Mouse (Mus musculus): ENCODE data around the gene Ttc29. TPM values are rescaled to one million over a fixed set of nuclear protein-coding genes. Genes with fewer than 3 reads are reported as not detected.

Ttc29 gene
- polyA plus RNA-seq, 1 experiment from 2014 or later: 0.50 TPM

- Histone ChIP-seq H3K4me3 (no peak overlapping the region), H3K9me3 (replicated peaks) (no peaks in the 10 kb centered on the region), H3K27ac (no peak overlapping the region), H3K36me3 (ENCODE audit: poor library complexity, severe bottlenecking) (no peaks in the 10 kb centered on the region), H3K9ac (no peak overlapping the region), H3K4me1 (peaks cover 36% of the 10 kb centered on the region), H3K4me2 (no peak overlapping the region), H3K27me3 (peaks cover 9% of the 10 kb centered on the region)
- WGBS: 62% methylated on average over 4 of the region's 4 CpGs
- ATAC-seq: no peak
Measured at GRCm38 (mm10) chr8:78342151-78342550, 129.1 kb downstream of the Ttc29 start.

- Histone ChIP-seq H3K9me3 (replicated peaks) (no peaks in the 10 kb centered on the region), H3K9ac (no peak overlapping the region), H3K27me3 (peaks cover 9% of the 10 kb centered on the region), H3K36me3 (ENCODE audit: poor library complexity, severe bottlenecking) (no peaks in the 10 kb centered on the region), H3K4me2 (no peak overlapping the region), H3K4me3 (no peak overlapping the region), H3K27ac (no peak overlapping the region), H3K4me1 (peaks cover 36% of the 10 kb centered on the region)
- no peak for ATAC-seq
- 84% methylated on average over 2 of the region's 2 CpGs for WGBS
Measured at GRCm38 (mm10) chr8:78344006-78344405, 130.9 kb downstream of the Ttc29 start.

GRCm38 (mm10) chr8:78345705-78346104 lies 132.6 kb downstream of the Ttc29 start:
- Histone ChIP-seq H3K27me3 (peaks cover 9% of the 10 kb centered on the region), H3K4me1 (peaks cover 30% of the 10 kb centered on the region), H3K9me3 (replicated peaks) (no peaks in the 10 kb centered on the region), H3K4me2 (peak overlapping the region; percentile 40), H3K9ac (no peak overlapping the region), H3K36me3 (ENCODE audit: poor library complexity, severe bottlenecking) (no peaks in the 10 kb centered on the region), H3K27ac (peak overlapping the region; percentile 8; the same call in 1 of the 2 replicates), H3K4me3 (no peak overlapping the region)
- peak; percentile 42 for ATAC-seq
- WGBS: 28% methylated on average over 7 of the region's 7 CpGs

- WGBS: 4% methylated on average over 11 of the region's 11 CpGs
- Histone ChIP-seq H3K27me3 (peaks cover 9% of the 10 kb centered on the region), H3K27ac (peak overlapping the region; percentile 8; the same call in 1 of the 2 replicates), H3K36me3 (ENCODE audit: poor library complexity, severe bottlenecking) (no peaks in the 10 kb centered on the region), H3K4me2 (peak overlapping the region; percentile 40), H3K4me1 (peaks cover 26% of the 10 kb centered on the region), H3K4me3 (no peak overlapping the region), H3K9me3 (replicated peaks) (no peaks in the 10 kb centered on the region), H3K9ac (no peak overlapping the region)
- ATAC-seq: peak; percentile 94
Measured at GRCm38 (mm10) chr8:78346131-78346621, 133.1 kb downstream of the Ttc29 start.

GRCm38 (mm10) chr8:78353902-78354301 lies 140.8 kb downstream of the Ttc29 start:
- 37% methylated on average over 5 of the region's 5 CpGs for WGBS

GRCm38 (mm10) chr8:78354801-78355200 lies 141.7 kb downstream of the Ttc29 start:
- Histone ChIP-seq H3K4me2 (no peak overlapping the region), H3K36me3 (ENCODE audit: poor library complexity, severe bottlenecking) (no peaks in the 10 kb centered on the region), H3K9me3 (replicated peaks) (no peaks in the 10 kb centered on the region), H3K9ac (no peak overlapping the region), H3K4me3 (no peak overlapping the region), H3K27ac (no peak overlapping the region), H3K27me3 (no peaks in the 10 kb centered on the region), H3K4me1 (no peaks in the 10 kb centered on the region)
- ATAC-seq: no peak
- WGBS: 88% methylated on average over 5 of the region's 5 CpGs

More at GRCm38 (mm10) chr8:78353902-78354301, 140.8 kb downstream of the Ttc29 start:
- Histone ChIP-seq H3K4me3 (no peak overlapping the region), H3K4me2 (no peak overlapping the region), H3K36me3 (ENCODE audit: poor library complexity, severe bottlenecking) (no peaks in the 10 kb centered on the region), H3K4me1 (no peaks in the 10 kb centered on the region), H3K27ac (no peak overlapping the region), H3K27me3 (no peaks in the 10 kb centered on the region), H3K9me3 (replicated peaks) (no peaks in the 10 kb centered on the region), H3K9ac (no peak overlapping the region)
- peak; percentile 70 for ATAC-seq

GRCm38 (mm10) chr8:78390756-78391155 lies 177.7 kb downstream of the Ttc29 start:
- H3K4me1 ChIP-seq: no peaks in the 10 kb centered on the region
- H3K27ac ChIP-seq: no peak overlapping the region
- no peak overlapping the region for H3K9ac ChIP-seq
- H3K36me3 ChIP-seq (ENCODE audit: poor library complexity, severe bottlenecking): no peaks in the 10 kb centered on the region
- no peaks in the 10 kb centered on the region for H3K27me3 ChIP-seq
- H3K4me2 ChIP-seq: no peak overlapping the region
- no peak overlapping the region for H3K4me3 ChIP-seq
- H3K9me3 ChIP-seq (replicated peaks): no peaks in the 10 kb centered on the region
- WGBS: 93% methylated on average over 7 of the region's 7 CpGs
- no peak for ATAC-seq

GRCm38 (mm10) chr8:78419272-78419671 lies 206.2 kb downstream of the Ttc29 start:
- Histone ChIP-seq H3K9ac (no peak overlapping the region), H3K4me3 (0 out of 2 replicates have a peak overlapping the region, but pooled peaks have one; percentile 29), H3K36me3 (ENCODE audit: poor library complexity, severe bottlenecking) (no peaks in the 10 kb centered on the region), H3K27me3 (peaks cover 68% of the 10 kb centered on the region), H3K4me2 (peak overlapping the region; percentile 64), H3K9me3 (replicated peaks) (no peaks in the 10 kb centered on the region), H3K27ac (no peak overlapping the region), H3K4me1 (peaks cover 13% of the 10 kb centered on the region)
- 0 out of 2 replicates have a peak, but pooled peaks have one; percentile 41 for ATAC-seq
- WGBS: 12% methylated on average over 4 of the region's 4 CpGs

- Histone ChIP-seq H3K36me3 (ENCODE audit: poor library complexity, severe bottlenecking) (no peaks in the 10 kb centered on the region), H3K9ac (peak overlapping the region; percentile 27; the same call in 1 of the 2 replicates), H3K27me3 (peaks cover 76% of the 10 kb centered on the region), H3K4me2 (peak overlapping the region; percentile 64), H3K27ac (no peak overlapping the region), H3K4me1 (peaks cover 13% of the 10 kb centered on the region), H3K4me3 (peak overlapping the region; percentile 29), H3K9me3 (replicated peaks) (no peaks in the 10 kb centered on the region)
- peak; percentile 57 for ATAC-seq
- under 1% methylated on average over 18 of the region's 19 CpGs for WGBS
Measured at GRCm38 (mm10) chr8:78420101-78420503, 207.0 kb downstream of the Ttc29 start.

- ATAC-seq: no peak
- Histone ChIP-seq H3K27ac (no peak overlapping the region), H3K9ac (no peak overlapping the region), H3K27me3 (peaks cover 99% of the 10 kb centered on the region), H3K4me2 (no peak overlapping the region), H3K4me3 (no peak overlapping the region), H3K4me1 (peaks cover 27% of the 10 kb centered on the region), H3K9me3 (replicated peaks) (no peaks in the 10 kb centered on the region), H3K36me3 (ENCODE audit: poor library complexity, severe bottlenecking) (no peaks in the 10 kb centered on the region)
- 0% methylated on average over 1 of the region's 1 CpGs for WGBS
Measured at GRCm38 (mm10) chr8:78423937-78424336, 210.8 kb downstream of the Ttc29 start.

- Histone ChIP-seq H3K9me3 (replicated peaks) (no peaks in the 10 kb centered on the region), H3K9ac (no peak overlapping the region), H3K27me3 (peaks cover 94% of the 10 kb centered on the region), H3K4me1 (peaks cover 14% of the 10 kb centered on the region), H3K27ac (no peak overlapping the region), H3K4me2 (peak overlapping the region; percentile 6; the same call in 1 of the 2 replicates), H3K4me3 (0 out of 2 replicates have a peak overlapping the region, but pooled peaks have one; percentile 12), H3K36me3 (ENCODE audit: poor library complexity, severe bottlenecking) (no peaks in the 10 kb centered on the region)
- under 1% methylated on average over 10 of the region's 10 CpGs for WGBS
- peak; percentile 58 for ATAC-seq
Measured at GRCm38 (mm10) chr8:78426455-78426854, 213.4 kb downstream of the Ttc29 start.

- no peaks in the 10 kb centered on the region for H3K9me3 ChIP-seq (replicated peaks)
- H3K4me1 ChIP-seq: peaks cover 14% of the 10 kb centered on the region
- WGBS: 1% methylated on average over 32 of the region's 32 CpGs
- peaks cover 94% of the 10 kb centered on the region for H3K27me3 ChIP-seq
- peak; percentile 47 for ATAC-seq
- no peaks in the 10 kb centered on the region for H3K36me3 ChIP-seq (ENCODE audit: poor library complexity, severe bottlenecking)
- peak overlapping the region; percentile 12; the same call in 1 of the 2 replicates for H3K4me3 ChIP-seq
- no peak overlapping the region for H3K27ac ChIP-seq
- peak overlapping the region; percentile 6 for H3K4me2 ChIP-seq
- H3K9ac ChIP-seq: no peak overlapping the region
Measured at GRCm38 (mm10) chr8:78426875-78427768, 214.0 kb downstream of the Ttc29 start.
